Mouse (Mus musculus) hindbrain, embryonic 16.5 days (tissue): ENCODE measurements around the gene Gnmt. TPM values are rescaled to one million over a fixed set of nuclear protein-coding genes. Genes with fewer than 3 reads are reported as not detected.
A peak's percentile ranks its signal among the peaks of the same experiment; 100 is the strongest.

Source experiments
- ATAC-seq: fragments of 200-750 bp; cut with Nextera tagmentation; 2 replicates; pipeline ENCODE4 v1.8.0; 2017; ENCODE audit warnings: moderate TSS enrichment, moderate library complexity
- H3K27ac ChIP-seq: fragments of 300-500 bp; sonication (generic); 2 replicates; pipeline ENCODE4 v1.5.1; 2014; ENCODE audit warnings: low read depth, mild to moderate bottlenecking, control low read depth, low read length, moderate library complexity
- H3K27me3 ChIP-seq: fragments of 300-500 bp; sonication (generic); replicated peaks from 2 replicates; pipeline ENCODE4 v1.6.1; 2014; ENCODE audit warnings: low read length; ENCODE audit not compliant: control insufficient read depth, insufficient read depth
- H3K36me3 ChIP-seq: fragments of 300-500 bp; sonication (generic); 2 replicates; pipeline ENCODE4 v1.6.1; 2014; ENCODE audit warnings: mild to moderate bottlenecking, low read length, moderate library complexity, mixed read lengths; ENCODE audit not compliant: control insufficient read depth, insufficient read depth
- H3K4me1 ChIP-seq: fragments of 300-500 bp; sonication (generic); 2 replicates; pipeline ENCODE4 v1.6.1; 2014; ENCODE audit warnings: low read depth, low read length; ENCODE audit not compliant: control insufficient read depth, insufficient read depth
- H3K4me2 ChIP-seq: fragments of 300-500 bp; sonication (generic); 2 replicates; pipeline ENCODE4 v1.6.1; 2014; ENCODE audit warnings: mild to moderate bottlenecking, low read length, control low read depth, moderate library complexity
- H3K4me3 ChIP-seq: fragments of 300-500 bp; sonication (generic); 2 replicates; pipeline ENCODE4 v1.5.1; 2014; ENCODE audit warnings: mild to moderate bottlenecking, low read length, control low read depth, moderate library complexity
- H3K9ac ChIP-seq: fragments of 300-500 bp; sonication (generic); 2 replicates; pipeline ENCODE4 v1.6.1; 2014; ENCODE audit warnings: low read depth, mild to moderate bottlenecking, control low read depth, low read length, moderate library complexity
- H3K9me3 ChIP-seq: fragments of 300-500 bp; sonication (generic); 2 replicates; pipeline ENCODE4 v1.6.1; 2014; ENCODE audit warnings: mild to moderate bottlenecking, low read length, moderate library complexity; ENCODE audit not compliant: control insufficient read depth
- WGBS: fragments of 180-500 bp; shearing (Covaris S2); extraction: QIAGEN DNeasy Blood & Tissue Kit; methylation state at CpG from one replicate; pipeline ENCODE4 v1.1.7; 2014; 5-methylcytosine and 5-hydroxymethylcytosine counted together
- polyA plus RNA-seq: library from polyadenylated mRNA; unstranded; fragments of >200 nt; fragmentation: Nextera tagmentation; extraction: Ambion mirVana; gene quantifications from 2 replicates; pipeline ENCODE4 v1.2.1, GENCODE M21; 2015

Gnmt gene
- polyA plus RNA-seq, 1 experiment from 2014 or later = 1.7 TPM

DNA sequence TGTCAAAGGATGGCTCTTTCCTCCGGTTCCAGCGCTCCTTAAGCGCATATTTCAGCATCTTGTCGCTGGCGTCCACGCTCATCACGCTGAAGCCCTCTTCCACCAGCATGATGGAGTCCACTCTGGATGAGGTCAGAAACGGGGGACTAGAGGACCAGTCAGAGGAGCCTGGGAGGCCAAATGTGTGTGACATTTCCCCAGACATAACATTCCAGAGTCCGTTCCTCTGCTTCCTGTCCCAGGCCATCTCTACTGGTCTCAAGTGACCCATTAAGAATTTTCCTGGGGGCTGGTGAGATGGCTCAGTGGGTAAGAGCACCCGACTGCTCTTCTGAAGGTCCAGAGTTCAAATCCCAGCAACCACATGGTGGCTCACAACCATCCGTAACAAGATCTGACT, 1.7 kb downstream of the Gnmt start:
- no peak overlapping the region for H3K4me2 ChIP-seq
- WGBS = 91% methylated on average over 11 of the region's 11 CpGs

DNA sequence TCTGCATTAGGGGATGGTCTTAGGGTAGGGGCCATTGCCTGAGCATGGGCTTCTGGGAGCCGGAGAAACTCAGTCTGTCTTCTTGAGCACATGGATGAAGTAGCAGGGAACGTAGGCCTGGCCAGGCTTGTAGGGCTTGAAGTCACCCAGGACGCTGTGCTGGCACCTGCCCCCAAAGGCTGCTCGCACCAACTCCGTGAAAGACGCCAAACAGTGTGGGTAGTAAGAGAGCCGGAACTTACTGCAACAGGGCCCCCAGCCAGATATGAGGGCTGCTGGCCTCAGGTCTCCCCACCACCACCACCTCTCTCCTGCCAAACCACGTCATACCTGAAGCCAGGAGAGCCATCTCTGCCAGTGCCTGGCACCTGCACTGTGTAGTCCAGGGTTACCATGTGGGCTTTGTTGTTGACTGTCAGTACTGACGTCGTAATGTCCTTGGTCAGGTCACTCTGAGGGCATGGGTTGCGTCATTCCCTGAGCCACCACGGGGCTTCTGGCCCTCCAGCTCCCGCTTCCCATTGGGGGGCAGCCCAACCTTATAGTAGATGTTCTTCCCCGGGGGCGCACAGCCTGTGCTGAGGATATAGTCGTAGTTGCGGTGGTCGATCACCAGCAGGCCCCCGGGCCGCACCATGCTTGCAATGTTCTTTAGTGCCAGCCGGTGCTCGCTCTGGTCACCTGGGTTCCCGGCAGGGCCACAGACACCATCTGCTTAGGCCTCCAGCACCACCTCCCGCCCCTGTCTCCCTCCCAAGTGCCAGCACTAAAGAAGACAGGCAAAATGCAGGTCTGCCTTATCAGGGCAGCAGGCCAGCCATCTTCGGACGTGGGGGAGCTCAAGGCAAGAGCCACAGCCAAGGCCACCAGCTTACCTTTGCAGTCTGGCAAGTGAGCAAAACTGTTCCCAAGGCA, 3.0 kb downstream of the Gnmt start:
- H3K4me1 ChIP-seq = no peaks in the 10 kb centered on the region
- H3K9me3 ChIP-seq = no peaks in the 10 kb centered on the region
- ATAC-seq = no peak
- no peak overlapping the region for H3K4me3 ChIP-seq
- 93% methylated on average over 26 of the region's 26 CpGs for WGBS
- no peaks in the 10 kb centered on the region for H3K27me3 ChIP-seq
- H3K4me2 ChIP-seq = no peak overlapping the region
- peaks cover 15% of the 10 kb centered on the region for H3K36me3 ChIP-seq
- H3K27ac ChIP-seq = no peak overlapping the region
- no peak overlapping the region for H3K9ac ChIP-seq

More for the DNA sequence above, 1.7 kb downstream of the Gnmt start:
- H3K9ac ChIP-seq = no peak overlapping the region
- no peaks in the 10 kb centered on the region for H3K27me3 ChIP-seq
- no peaks in the 10 kb centered on the region for H3K9me3 ChIP-seq
- peaks cover 9% of the 10 kb centered on the region for H3K36me3 ChIP-seq
- ATAC-seq = no peak
- H3K4me3 ChIP-seq = no peak overlapping the region
- H3K27ac ChIP-seq = no peak overlapping the region
- no peaks in the 10 kb centered on the region for H3K4me1 ChIP-seq

DNA sequence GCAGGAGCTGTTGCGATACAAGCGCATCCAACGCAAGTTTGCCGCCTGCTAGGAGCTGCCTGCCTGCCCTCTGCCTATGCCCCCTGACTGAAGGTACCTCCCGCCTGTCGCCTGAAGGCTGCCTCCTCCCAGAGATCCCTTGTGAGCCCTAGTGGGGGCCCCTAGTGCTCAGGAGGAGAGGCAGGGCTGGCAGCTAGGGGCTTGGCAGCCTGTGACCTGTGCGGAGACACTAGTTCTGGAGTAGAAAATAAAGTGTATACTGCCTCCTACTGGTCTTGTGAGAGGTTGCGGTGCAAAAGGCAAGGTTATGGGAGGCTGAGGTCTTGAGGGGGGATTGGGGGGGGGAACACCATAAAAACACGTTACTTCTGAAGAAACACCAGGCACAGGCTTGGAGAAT, 3.7 kb downstream of the Gnmt start:
- no peaks in the 10 kb centered on the region for H3K27me3 ChIP-seq
- no peak overlapping the region for H3K4me2 ChIP-seq
- H3K4me3 ChIP-seq = no peak overlapping the region
- ATAC-seq = no peak
- no peak overlapping the region for H3K27ac ChIP-seq
- WGBS = 50% methylated on average over 9 of the region's 9 CpGs
- H3K36me3 ChIP-seq = peaks cover 15% of the 10 kb centered on the region
- H3K4me1 ChIP-seq = no peaks in the 10 kb centered on the region
- no peak overlapping the region for H3K9ac ChIP-seq
- no peaks in the 10 kb centered on the region for H3K9me3 ChIP-seq

DNA sequence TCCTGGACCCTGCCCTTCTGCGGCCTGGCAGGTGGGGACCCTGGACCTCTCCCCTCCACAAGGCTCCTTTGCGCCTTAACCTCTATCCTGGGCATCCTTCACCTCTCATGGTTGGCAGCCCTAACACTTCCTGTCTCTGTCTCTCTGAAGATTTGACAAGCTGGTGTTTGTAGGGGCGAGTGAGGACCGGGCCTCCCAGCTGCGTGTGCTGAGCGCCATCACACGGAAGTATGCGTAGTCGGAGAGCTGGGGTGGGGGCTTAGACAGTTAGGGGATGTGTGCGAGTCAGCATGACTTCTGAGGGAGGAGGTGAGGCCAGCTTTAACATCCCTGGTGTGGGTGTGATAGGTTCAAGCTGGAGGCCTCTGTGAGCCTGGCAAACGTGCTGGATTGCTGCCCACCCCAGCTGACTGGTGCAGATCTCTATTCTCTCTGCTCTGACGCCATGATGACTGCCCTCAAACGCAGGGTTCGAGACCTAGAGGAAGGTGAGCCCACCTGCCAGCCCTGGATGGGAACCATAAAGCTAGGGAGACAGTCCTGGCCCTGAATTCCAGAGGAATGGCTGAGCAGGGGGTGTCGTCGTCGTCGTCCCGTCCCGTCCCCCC, 4.4 kb downstream of the Gnmt start:
- Histone ChIP-seq H3K27me3 (no peaks in the 10 kb centered on the region), H3K4me3 (no peak overlapping the region), H3K4me2 (no peak overlapping the region), H3K27ac (no peak overlapping the region), H3K4me1 (no peaks in the 10 kb centered on the region), H3K9ac (no peak overlapping the region), H3K9me3 (no peaks in the 10 kb centered on the region), H3K36me3 (peaks cover 15% of the 10 kb centered on the region)
- 81% methylated on average over 20 of the region's 20 CpGs for WGBS
- no peak for ATAC-seq

DNA sequence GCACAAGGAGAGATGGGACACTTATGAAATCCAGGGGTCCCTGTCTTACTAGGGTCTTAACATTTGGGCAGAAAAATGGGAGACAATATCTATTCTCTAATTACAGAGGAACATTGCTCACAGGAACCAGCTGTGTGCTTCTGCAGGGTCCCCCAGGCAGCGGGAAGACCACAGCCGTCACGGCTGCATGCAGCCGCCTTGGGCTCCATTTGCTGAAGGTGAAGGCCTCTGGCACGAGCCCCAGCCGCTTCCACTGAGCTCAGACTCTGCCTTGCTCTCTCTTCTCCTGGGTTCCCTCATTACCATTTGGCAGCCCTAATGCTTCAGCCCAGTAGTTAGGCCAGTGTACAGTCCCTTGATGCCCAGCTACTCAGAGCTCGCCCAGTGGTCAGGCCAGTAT, 7.9 kb downstream of the Gnmt start:
- H3K27ac ChIP-seq = no peak overlapping the region
- H3K4me2 ChIP-seq = no peak overlapping the region
- WGBS = 88% methylated on average over 7 of the region's 7 CpGs
- H3K27me3 ChIP-seq = no peaks in the 10 kb centered on the region
- no peak overlapping the region for H3K4me3 ChIP-seq
- no peaks in the 10 kb centered on the region for H3K9me3 ChIP-seq
- no peak overlapping the region for H3K9ac ChIP-seq
- no peaks in the 10 kb centered on the region for H3K4me1 ChIP-seq
- no peak for ATAC-seq
- H3K36me3 ChIP-seq = peaks cover 22% of the 10 kb centered on the region

DNA sequence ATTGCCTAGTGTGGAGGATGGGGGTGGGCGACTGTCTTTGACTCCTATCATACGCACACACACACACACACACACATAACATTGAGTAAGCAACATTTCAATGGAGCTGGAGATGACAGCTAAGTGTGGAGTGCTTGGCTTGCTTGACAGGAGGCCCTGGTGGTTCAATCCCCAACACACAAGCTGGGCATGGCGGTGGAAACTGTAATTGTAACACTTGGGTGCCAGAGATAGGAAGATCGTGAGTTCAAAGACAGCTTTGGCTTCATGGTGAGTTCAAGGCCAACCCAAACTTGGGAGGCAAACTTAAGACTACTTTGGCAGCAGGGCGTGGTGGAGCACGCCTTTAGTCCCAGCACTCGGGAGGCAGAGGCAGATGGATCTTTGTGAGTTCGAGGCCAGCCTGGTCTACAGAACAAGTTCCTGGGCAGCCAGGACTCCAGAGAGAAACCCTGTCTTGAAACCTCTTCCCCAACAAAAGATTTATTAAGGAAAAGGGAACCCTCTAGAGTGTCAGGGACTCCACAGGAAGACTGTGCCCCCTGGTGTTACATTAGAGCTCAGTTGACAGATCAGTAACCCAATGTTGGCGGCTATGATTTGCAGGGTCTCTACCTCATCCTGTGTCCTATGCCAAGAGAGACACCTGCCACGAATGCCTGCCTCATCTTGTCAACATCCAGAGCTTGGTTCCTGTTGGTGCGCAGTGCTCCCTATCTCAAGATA, 14.0 kb downstream of the Gnmt start:
- Histone ChIP-seq H3K4me1 (peaks cover 12% of the 10 kb centered on the region), H3K27me3 (no peaks in the 10 kb centered on the region), H3K27ac (no peak overlapping the region), H3K4me2 (no peak overlapping the region), H3K4me3 (no peak overlapping the region), H3K36me3 (peaks cover 24% of the 10 kb centered on the region), H3K9me3 (no peaks in the 10 kb centered on the region), H3K9ac (no peak overlapping the region)
- WGBS = 93% methylated on average over 11 of the region's 11 CpGs
- no peak for ATAC-seq

DNA sequence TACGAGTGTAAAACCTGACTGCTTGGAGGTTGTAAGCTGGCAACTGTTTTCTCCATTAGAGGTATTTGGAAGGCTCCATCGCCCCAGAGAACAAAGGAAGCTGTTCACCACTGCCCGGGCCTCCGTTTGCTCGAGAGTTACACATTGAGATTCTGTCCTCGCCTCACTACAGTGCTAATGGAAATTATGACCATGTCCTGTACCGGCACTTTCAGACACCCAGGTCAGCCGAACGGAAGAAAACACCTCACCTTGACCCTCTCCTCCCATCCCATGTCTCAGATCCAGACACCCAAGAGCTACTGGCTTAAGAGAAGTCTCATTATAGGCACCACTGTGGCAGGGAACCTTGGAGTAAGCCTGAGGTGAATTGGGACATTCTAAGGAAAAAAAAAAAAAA, 15.1 kb downstream of the Gnmt start:
- Histone ChIP-seq H3K4me3 (no peak overlapping the region), H3K27me3 (no peaks in the 10 kb centered on the region), H3K4me2 (no peak overlapping the region), H3K4me1 (peaks cover 12% of the 10 kb centered on the region), H3K36me3 (peaks cover 24% of the 10 kb centered on the region), H3K9ac (no peak overlapping the region), H3K9me3 (no peaks in the 10 kb centered on the region), H3K27ac (no peak overlapping the region)
- 84% methylated on average over 9 of the region's 9 CpGs for WGBS
- ATAC-seq = no peak

DNA sequence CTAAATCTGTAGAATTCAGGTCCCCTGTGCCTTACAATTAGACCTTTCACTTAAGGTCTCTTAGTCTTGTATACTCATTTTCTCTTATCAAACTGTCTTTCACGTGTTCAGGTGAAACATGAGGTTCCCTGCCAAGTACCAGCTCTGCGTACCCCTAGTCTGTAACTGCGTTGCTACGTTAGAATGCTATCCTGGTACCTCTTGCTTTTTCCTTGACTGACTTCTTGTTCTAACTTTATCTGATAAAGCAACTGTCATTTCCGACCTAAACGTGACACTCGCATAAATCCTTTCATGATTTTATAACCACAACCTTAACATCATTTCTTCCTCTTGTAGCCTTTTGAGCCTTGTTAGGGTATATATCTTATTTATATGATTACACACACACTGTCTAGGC, 16.5 kb downstream of the Gnmt start:
- peak overlapping the region; percentile 89 for H3K4me2 ChIP-seq
- no peak overlapping the region for H3K27ac ChIP-seq

More for the DNA sequence above, 16.5 kb downstream of the Gnmt start:
- Histone ChIP-seq H3K9me3 (no peaks in the 10 kb centered on the region), H3K9ac (peak overlapping the region; percentile 95), H3K36me3 (peaks cover 24% of the 10 kb centered on the region), H3K27me3 (no peaks in the 10 kb centered on the region), H3K4me3 (peak overlapping the region; percentile 98), H3K4me1 (peaks cover 12% of the 10 kb centered on the region)
- 77% methylated on average over 7 of the region's 7 CpGs for WGBS
- no peak for ATAC-seq
